Mouse (Mus musculus) hindbrain, postnatal 0 days (tissue): ENCODE results near the gene Myo1a. TPM values are rescaled to one million over a fixed set of nuclear protein-coding genes. Genes with fewer than 3 reads are reported as not detected.

Source experiments
- ATAC-seq: fragments of 200-750 bp; cut with Nextera tagmentation; 2 replicates; pipeline ENCODE4 v1.8.0; 2017; ENCODE audit warnings: mild to moderate bottlenecking, moderate TSS enrichment, moderate library complexity
- DNase-seq: peaks from one replicate; pipeline ENCODE4 v3.0.0-alpha.2; 2015; ENCODE audit warnings: low spot score
- H3K27ac ChIP-seq: fragments of 300-500 bp; sonication (generic); 2 replicates; pipeline ENCODE4 v1.5.1; 2014; ENCODE audit warnings: mild to moderate bottlenecking
- H3K27me3 ChIP-seq: fragments of 300-500 bp; sonication (generic); 2 replicates; pipeline ENCODE4 v1.6.1; 2014; ENCODE audit warnings: low read length, mixed read lengths; ENCODE audit not compliant: insufficient read depth
- H3K36me3 ChIP-seq: fragments of 300-500 bp; sonication (generic); 2 replicates; pipeline ENCODE4 v1.6.1; 2014; ENCODE audit warnings: low read length, mixed read lengths; ENCODE audit not compliant: insufficient read depth
- H3K4me1 ChIP-seq: fragments of 300-500 bp; sonication (generic); 2 replicates; pipeline ENCODE4 v1.6.1; 2014; ENCODE audit warnings: antibody characterized with exemption, low read length, mixed read lengths; ENCODE audit not compliant: insufficient read depth
- H3K4me2 ChIP-seq: fragments of 300-500 bp; sonication (generic); 2 replicates; pipeline ENCODE4 v1.6.1; 2014; ENCODE audit warnings: low read depth, mild to moderate bottlenecking, low read length, moderate library complexity, mixed read lengths
- H3K4me3 ChIP-seq: fragments of 300-500 bp; sonication (generic); 2 replicates; pipeline ENCODE4 v1.5.1; 2014; ENCODE audit warnings: low read length
- H3K9ac ChIP-seq: fragments of 300-500 bp; sonication (generic); replicated peaks from 2 replicates; pipeline ENCODE4 v1.6.1; 2014; ENCODE audit warnings: mild to moderate bottlenecking, low read length, moderate library complexity, mixed read lengths
- H3K9me3 ChIP-seq: fragments of 300-500 bp; sonication (generic); 2 replicates; pipeline ENCODE4 v1.6.1; 2016; ENCODE audit warnings: low read length, mixed read lengths
- CTCF ChIP-seq: IDR thresholded peaks from 2 replicates; pipeline ENCODE4 v1.5.1; 2016; ENCODE audit warnings: antibody characterized with exemption, control low read depth, low read depth
- WGBS: fragments of 180-500 bp; shearing (Covaris S2); extraction: QIAGEN DNeasy Blood & Tissue Kit; methylation state at CpG from one replicate; pipeline ENCODE4 v1.1.7; 2014; 5-methylcytosine and 5-hydroxymethylcytosine counted together
- polyA plus RNA-seq: library from polyadenylated mRNA; unstranded; fragments of >200 nt; fragmentation: Nextera tagmentation; extraction: Ambion mirVana; gene quantifications from 2 replicates; pipeline ENCODE4 v1.2.1, GENCODE M21; 2015
- total RNA-seq: library from RNA; depleted of rRNA; stranded (reverse); fragments of >200 nt; gene quantifications from 2 replicates; pipeline ENCODE4 v1.2.3, GENCODE M21; 2014

Gene Myo1a
- total and polyA plus RNA-seq, 2 experiments from 2014 or later = 0.21 to 0.53 TPM

DNA sequence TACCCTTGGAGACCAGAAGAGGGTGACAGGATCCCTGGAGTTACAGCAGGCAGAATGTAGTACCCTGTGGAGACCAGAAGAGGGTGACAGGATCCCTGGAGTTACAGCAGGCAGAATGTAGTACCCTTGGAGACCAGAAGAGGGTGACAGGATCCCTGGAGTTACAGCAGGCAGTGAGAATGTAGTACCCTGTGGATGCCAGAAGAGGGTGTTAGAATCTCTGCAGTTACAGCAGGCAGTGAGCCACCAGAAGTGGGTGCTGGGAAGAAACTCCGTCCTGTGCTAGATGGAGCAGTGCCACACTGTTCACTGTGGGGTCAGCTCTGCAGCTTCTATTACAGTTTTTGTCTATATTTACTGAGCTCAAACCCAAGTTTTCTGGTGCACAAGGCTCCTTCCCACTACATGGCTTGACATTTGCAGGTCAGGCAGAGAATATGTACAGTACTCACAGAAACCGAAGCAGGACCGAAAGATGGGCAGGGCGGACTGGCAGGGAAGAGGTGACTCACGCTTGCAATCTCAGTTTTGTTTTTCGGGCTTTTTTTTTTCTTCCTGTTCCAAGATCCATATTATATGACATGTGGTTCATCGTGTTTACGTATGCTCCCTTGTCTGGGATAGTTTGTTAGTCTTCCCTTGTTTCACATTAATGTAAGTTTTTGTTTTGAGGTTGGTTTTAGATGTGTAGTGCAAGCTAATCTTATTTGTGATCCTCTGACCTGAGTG, 30.0 kb upstream of the Myo1a start:
- no peak overlapping the region for H3K9ac ChIP-seq
- no peak overlapping the region for H3K4me3 ChIP-seq
- peak; percentile 93 for DNase-seq
- H3K4me1 ChIP-seq = no peaks in the 10 kb centered on the region; the same call in 1 of the 2 replicates
- H3K4me2 ChIP-seq = no peak overlapping the region
- peak; percentile 56 for ATAC-seq
- H3K9me3 ChIP-seq = no peaks in the 10 kb centered on the region
- TF ChIP-seq CTCF = peak; percentile 99
- 0 out of 2 replicates have a peak overlapping the region, but pooled peaks have one; percentile 8 for H3K27ac ChIP-seq
- H3K27me3 ChIP-seq = no peaks in the 10 kb centered on the region
- H3K36me3 ChIP-seq = no peaks in the 10 kb centered on the region
- 84% methylated on average over 8 of the region's 8 CpGs for WGBS

GRCm38 (mm10) chr10:127675859-127676398, 29.0 kb upstream of the Myo1a start:
- Histone ChIP-seq H3K4me3 (peak overlapping the region; percentile 78), H3K36me3 (no peaks in the 10 kb centered on the region), H3K27me3 (no peaks in the 10 kb centered on the region), H3K4me2 (peak overlapping the region; percentile 99), H3K27ac (0 out of 2 replicates have a peak overlapping the region, but pooled peaks have one; percentile 48), H3K9ac (peak overlapping the region; percentile 35), H3K9me3 (no peaks in the 10 kb centered on the region), H3K4me1 (no peaks in the 10 kb centered on the region; the same call in 1 of the 2 replicates)
- 49% methylated on average over 5 of the region's 5 CpGs for WGBS
- DNase-seq = no peak
- no peak for ATAC-seq
- no peak for TF ChIP-seq CTCF

- Histone ChIP-seq H3K36me3 (no peaks in the 10 kb centered on the region), H3K4me3 (peak overlapping the region; percentile 78), H3K27ac (peak overlapping the region; percentile 48; the same call in 1 of the 2 replicates), H3K9ac (peak overlapping the region; percentile 67), H3K4me2 (peak overlapping the region; percentile 99), H3K4me1 (no peaks in the 10 kb centered on the region; the same call in 1 of the 2 replicates), H3K27me3 (no peaks in the 10 kb centered on the region), H3K9me3 (no peaks in the 10 kb centered on the region)
- under 1% methylated on average over 56 of the region's 71 CpGs for WGBS
- DNase-seq (peak; percentile 99), ATAC-seq (peak; percentile 98)
- TF ChIP-seq CTCF = no peak
These were observed 28.1 kb upstream of the Myo1a start for GRCm38 (mm10) chr10:127676691-127677548.

DNA sequence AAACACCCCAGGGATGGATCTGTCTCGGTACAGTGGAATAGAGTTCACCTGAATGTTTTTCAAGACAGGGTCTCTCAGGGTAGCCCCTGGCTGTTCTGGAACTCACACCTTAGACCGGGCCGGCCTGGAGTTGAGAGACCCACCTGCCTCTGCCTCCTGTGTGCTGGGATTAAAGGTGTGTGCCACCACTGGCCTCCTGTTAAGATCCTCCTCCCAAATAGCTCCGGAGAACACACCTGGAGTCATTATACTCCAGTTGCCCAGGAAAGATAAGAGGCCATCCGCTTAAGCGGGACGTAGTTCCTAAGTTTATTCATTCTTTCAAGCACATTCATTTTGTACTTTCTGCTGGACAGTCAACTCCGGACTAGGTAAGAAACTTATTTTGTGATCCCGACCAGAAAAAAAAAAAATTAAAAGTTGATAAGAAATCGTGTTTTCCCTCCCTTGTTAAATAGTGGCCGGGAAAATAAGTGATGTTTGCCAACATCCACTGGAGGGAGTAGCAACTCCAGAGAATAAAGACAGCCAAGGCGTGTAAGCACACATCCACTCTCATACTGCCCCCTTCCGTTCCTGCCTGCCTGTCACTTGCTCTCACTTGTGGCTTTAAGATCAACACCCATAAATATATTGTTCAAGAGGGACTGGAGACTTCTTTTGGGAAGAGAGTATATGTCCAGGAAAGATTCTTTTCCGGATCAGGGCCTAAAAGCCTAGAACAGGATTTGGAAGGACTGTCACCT, 27.2 kb upstream of the Myo1a start:
- 9% methylated on average over 14 of the region's 14 CpGs for WGBS
- Histone ChIP-seq H3K36me3 (no peaks in the 10 kb centered on the region), H3K27me3 (no peaks in the 10 kb centered on the region), H3K9me3 (no peaks in the 10 kb centered on the region), H3K4me3 (peak overlapping the region; percentile 78), H3K27ac (no peak overlapping the region), H3K4me2 (peak overlapping the region; percentile 99), H3K9ac (peak overlapping the region; percentile 67), H3K4me1 (no peaks in the 10 kb centered on the region; the same call in 1 of the 2 replicates)
- peak; percentile 92 for TF ChIP-seq CTCF
- ATAC-seq (no peak; the same call in 1 of the 2 replicates), DNase-seq (peak; percentile 90)

- Histone ChIP-seq H3K4me2 (no peak overlapping the region), H3K9me3 (no peaks in the 10 kb centered on the region), H3K27ac (no peak overlapping the region), H3K9ac (no peak overlapping the region), H3K36me3 (no peaks in the 10 kb centered on the region), H3K27me3 (no peaks in the 10 kb centered on the region), H3K4me1 (no peaks in the 10 kb centered on the region; the same call in 1 of the 2 replicates), H3K4me3 (no peak overlapping the region)
- no peak for TF ChIP-seq CTCF
- no peak for ATAC-seq
- WGBS = 93% methylated on average over 1 of the region's 1 CpGs
- DNase-seq = no peak
These were observed 25.8 kb upstream of the Myo1a start for GRCm38 (mm10) chr10:127679208-127679607.

DNA sequence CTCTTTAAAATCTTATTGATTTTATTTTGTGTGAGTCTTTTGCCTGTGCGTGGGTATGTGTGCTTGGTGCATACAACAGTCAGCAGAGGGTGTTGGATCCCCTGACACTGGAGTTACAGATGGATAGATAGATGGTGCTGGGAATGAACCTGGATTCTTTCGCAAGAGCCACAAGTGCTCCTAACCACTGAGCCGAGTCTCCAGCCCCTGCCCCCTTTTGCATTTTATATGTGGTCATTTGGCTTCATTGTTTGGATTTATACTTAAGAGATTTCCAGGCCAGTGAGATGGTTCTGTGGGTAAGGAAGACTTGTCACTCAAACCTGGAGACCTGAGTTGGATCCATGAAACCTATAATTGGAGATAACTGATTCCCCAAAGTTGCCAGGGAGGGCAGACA, 25.1 kb upstream of the Myo1a start:
- DNase-seq (no peak), ATAC-seq (no peak)
- Histone ChIP-seq H3K27ac (no peak overlapping the region), H3K4me1 (no peaks in the 10 kb centered on the region; the same call in 1 of the 2 replicates), H3K9me3 (no peaks in the 10 kb centered on the region), H3K36me3 (no peaks in the 10 kb centered on the region), H3K4me3 (no peak overlapping the region), H3K9ac (no peak overlapping the region), H3K4me2 (no peak overlapping the region), H3K27me3 (no peaks in the 10 kb centered on the region)
- WGBS = 79% methylated on average over 3 of the region's 3 CpGs
- TF ChIP-seq CTCF = no peak
